Mouse (Mus musculus) ES-E14 (cell line): ENCODE measurements around the gene Rpa2. TPM values are rescaled to one million over a fixed set of nuclear protein-coding genes. Genes with fewer than 3 reads are reported as not detected.

Source experiments
- DNase-seq: peaks from one replicate; pipeline ENCODE4 v3.0.0-alpha.2; 2013; ENCODE audit warnings: low read depth, low spot score
- H3K27ac ChIP-seq: 2 replicates; pipeline ENCODE4 v1.5.1; 2012; ENCODE audit warnings: low read depth, mild to moderate bottlenecking, low read length, moderate library complexity, mixed read lengths; ENCODE audit not compliant: poor library complexity, insufficient read depth, severe bottlenecking
- H3K36me3 ChIP-seq: 2 replicates; pipeline ENCODE4 v1.6.1; 2012; ENCODE audit warnings: mild to moderate bottlenecking, low read length, moderate library complexity, mixed read lengths; ENCODE audit not compliant: control insufficient read depth, poor library complexity, insufficient read depth, severe bottlenecking
- H3K4me1 ChIP-seq, 2 experiments: fragments of 150-350 bp in 1 of 2; sonication (generic) in 1 of 2; 2 replicates each; pipeline ENCODE4 v1.6.1; 2012; ENCODE audit warnings: low read length in 2 of 2, mild to moderate bottlenecking in 1 of 2, mixed read lengths in 1 of 2; ENCODE audit not compliant: control insufficient read depth in 2 of 2, insufficient read depth in 2 of 2, poor library complexity in 1 of 2
- H3K4me3 ChIP-seq, 2 experiments: fragments of 150-350 bp in 1 of 2; sonication (generic) in 1 of 2; 2 replicates each; pipeline ENCODE4 v1.5.1; 2012; ENCODE audit warnings: low read length in 2 of 2, low read depth in 1 of 2, mild to moderate bottlenecking in 1 of 2, mixed read lengths in 1 of 2; ENCODE audit not compliant: insufficient read depth in 1 of 2, poor library complexity in 1 of 2, severe bottlenecking in 1 of 2
- H3K9ac ChIP-seq: 2 replicates; pipeline ENCODE4 v1.6.1; 2012; ENCODE audit warnings: low read depth, mild to moderate bottlenecking, low read length, mixed read lengths; ENCODE audit not compliant: poor library complexity, insufficient read depth, severe bottlenecking
- H3K9me3 ChIP-seq: fragments of 150-350 bp; sonication (generic); 2 replicates; pipeline ENCODE4 v1.6.1; 2012; ENCODE audit warnings: low read depth, mild to moderate bottlenecking, low read length; ENCODE audit not compliant: control insufficient read depth, insufficient read depth
- CHD2 ChIP-seq: IDR thresholded peaks from 2 replicates; pipeline ENCODE4 v1.6.1; 2014; ENCODE audit warnings: mild to moderate bottlenecking, low read depth, low read length, inconsistent platforms
- HCFC1 ChIP-seq: IDR thresholded peaks from 2 replicates; pipeline ENCODE4 v1.6.1; 2012; ENCODE audit warnings: low read length, inconsistent platforms, borderline replicate concordance; ENCODE audit not compliant: insufficient read depth
- MAFK ChIP-seq: IDR thresholded peaks from 2 replicates; pipeline ENCODE4 v1.6.1; 2014; ENCODE audit warnings: mild to moderate bottlenecking, low read depth, low read length, inconsistent platforms; ENCODE audit not compliant: insufficient read depth
- ZC3H11A ChIP-seq: IDR thresholded peaks from 2 replicates; pipeline ENCODE4 v1.6.1; 2012; ENCODE audit warnings: low read depth, mild to moderate bottlenecking, inconsistent platforms, low read length, borderline replicate concordance
- ZNF384 ChIP-seq: IDR thresholded peaks from 2 replicates; pipeline ENCODE4 v1.6.1; 2012; ENCODE audit warnings: low read depth, low read length, inconsistent platforms
- in situ Hi-C, 2 experiments: fragments of 600-800 bp; cut with MboI; formaldehyde crosslinking; loops; one replicate each; pipeline ENCODE4 v1.15.1; 2025; ENCODE audit warnings: low sequenced_read_pairs in 2 of 2, inconsistent platforms in 1 of 2; ENCODE audit not compliant: unreplicated experiment in 2 of 2
- total RNA-seq: library from RNA; depleted of rRNA; stranded (reverse); fragments of 300-350 nt; gene quantifications from 2 replicates; pipeline ENCODE4 v1.2.3, GENCODE M21; 2012

Gene Rpa2
- total RNA-seq, 1 experiment = 112 TPM

GRCm38 (mm10) chr4:132799845-132800244 is 31.7 kb downstream of the Rpa2 start:
- Histone ChIP-seq H3K9ac (no peak overlapping the region), H3K36me3 (no peaks in the 10 kb centered on the region), H3K4me1 (peaks cover 1 to 6% of the 10 kb centered on the region in 2 experiments; a peak in 2 of 4 replicates), H3K4me3 (no peak overlapping the region), H3K9me3 (no peaks in the 10 kb centered on the region), H3K27ac (no peak overlapping the region)
- TF ChIP-seq ZC3H11A (no peak), HCFC1 (no peak), CHD2 (no peak), ZNF384 (no peak), MAFK (no peak)
- DNase-seq = no peak
- in situ Hi-C loops = no loop called here

GRCm38 (mm10) chr4:132801176-132802077 is 33.3 kb downstream of the Rpa2 start:
- no peak overlapping the region; the same call in 1 of the 2 replicates for H3K27ac ChIP-seq
- peak overlapping the region; percentile 23 to 64 for H3K4me3 ChIP-seq
- in situ Hi-C loops = no loop called here
- peaks cover 4 to 9% of the 10 kb centered on the region in 2 experiments; a peak in 2 of 4 replicates for H3K4me1 ChIP-seq
- no peaks in the 10 kb centered on the region for H3K36me3 ChIP-seq
- TF ChIP-seq ZNF384 (no peak), HCFC1 (no peak), ZC3H11A (no peak), CHD2 (no peak), MAFK (no peak)
- DNase-seq = no peak
- H3K9ac ChIP-seq = peak overlapping the region; percentile 64; the same call in 1 of the 2 replicates
- no peaks in the 10 kb centered on the region for H3K9me3 ChIP-seq

GRCm38 (mm10) chr4:132802171-132802637 is 34.1 kb downstream of the Rpa2 start:
- no peaks in the 10 kb centered on the region for H3K9me3 ChIP-seq
- H3K4me1 ChIP-seq = peaks cover 4 to 9% of the 10 kb centered on the region in 2 experiments; a peak in 2 of 4 replicates
- no peaks in the 10 kb centered on the region for H3K36me3 ChIP-seq
- DNase-seq = no peak
- in situ Hi-C loops = no loop called here
- peak overlapping the region; percentile 1; the same call in 1 of the 2 replicates for H3K27ac ChIP-seq
- TF ChIP-seq MAFK (no peak), HCFC1 (no peak), ZC3H11A (no peak), CHD2 (no peak), ZNF384 (no peak)
- H3K4me3 ChIP-seq = peak overlapping the region; percentile 23 to 64
- H3K9ac ChIP-seq = peak overlapping the region; percentile 64

- Histone ChIP-seq H3K27ac (no peak overlapping the region), H3K4me3 (no peak overlapping the region), H3K9me3 (no peaks in the 10 kb centered on the region), H3K36me3 (no peaks in the 10 kb centered on the region), H3K9ac (no peak overlapping the region), H3K4me1 (peaks cover 4 to 9% of the 10 kb centered on the region in 2 experiments; a peak in 2 of 4 replicates)
- DNase-seq = no peak
- in situ Hi-C loops = no loop called here
- TF ChIP-seq ZC3H11A (no peak), MAFK (0 out of 2 replicates have a peak, but pooled peaks have one; percentile 31), HCFC1 (no peak), ZNF384 (peak; percentile 4; the same call in 1 of the 2 replicates), CHD2 (no peak)
Measured at GRCm38 (mm10) chr4:132803212-132803611, 35.1 kb downstream of the Rpa2 start.
